Mouse (Mus musculus): ENCODE measurements around the gene Agpat1.

DNA sequence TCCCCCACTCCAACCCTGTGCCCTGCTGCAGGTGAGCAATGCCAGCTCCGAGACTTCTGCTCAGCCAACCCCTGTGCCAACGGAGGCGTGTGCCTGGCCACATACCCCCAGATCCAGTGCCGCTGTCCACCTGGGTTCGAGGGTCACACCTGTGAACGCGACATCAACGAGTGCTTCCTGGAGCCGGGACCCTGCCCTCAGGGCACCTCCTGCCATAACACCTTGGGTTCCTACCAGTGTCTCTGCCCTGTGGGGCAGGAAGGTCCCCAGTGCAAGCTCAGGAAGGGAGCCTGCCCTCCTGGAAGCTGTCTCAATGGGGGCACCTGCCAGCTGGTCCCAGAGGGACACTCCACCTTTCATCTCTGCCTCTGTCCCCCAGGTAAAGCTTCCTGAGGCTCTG lies 36.8 kb upstream of the Agpat1 start:
- no peak for TF ChIP-seq CTCF (IDR thresholded peaks at IDR 0.05; ENCODE audit: borderline replicate concordance, extremely low read depth, insufficient read depth, insufficient read length)
- no peak for TF ChIP-seq POLR2A (IDR thresholded peaks at IDR 0.05; ENCODE audit: borderline replicate concordance, extremely low read depth, insufficient read depth, insufficient read length, poor library complexity, severe bottlenecking)
